Mouse (Mus musculus): ENCODE measurements at regions not wholly inside any gene's neighbourhood (a gene's known extent, or its start where the extent isn't known, plus 50 kb on each side); places are given as distances from the start of the nearest gene placed in this dataset.

- peak; percentile 48 for DNase-seq
Observed at GRCm38 (mm10) chr12:109958357-109959085, 320.3 kb upstream of the Dio3 start.

- no peak for DNase-seq
Observed at GRCm38 (mm10) chr12:109966776-109967175, 312.1 kb upstream of the Dio3 start.

DNA sequence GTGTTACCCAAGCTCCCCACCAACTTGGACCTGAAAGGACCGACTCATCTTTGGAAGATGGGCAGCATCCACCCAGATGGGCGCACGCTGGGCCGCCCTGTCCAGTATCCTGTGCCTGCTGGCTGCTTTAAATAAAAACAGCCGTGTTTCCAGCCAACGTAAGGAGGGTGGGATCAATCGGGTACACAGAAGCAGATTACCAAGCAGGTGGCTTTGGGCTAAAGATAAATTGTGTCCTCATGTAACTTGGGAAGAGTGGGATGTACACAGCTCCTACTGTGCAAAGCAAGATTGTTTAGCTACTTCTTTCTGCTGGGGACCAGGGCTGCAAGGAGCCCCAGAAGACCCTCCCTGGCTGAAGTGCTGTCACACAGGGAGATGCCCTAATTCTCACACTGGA, 310.6 kb upstream of the Dio3 start:
- DNase-seq: no peak

DNA sequence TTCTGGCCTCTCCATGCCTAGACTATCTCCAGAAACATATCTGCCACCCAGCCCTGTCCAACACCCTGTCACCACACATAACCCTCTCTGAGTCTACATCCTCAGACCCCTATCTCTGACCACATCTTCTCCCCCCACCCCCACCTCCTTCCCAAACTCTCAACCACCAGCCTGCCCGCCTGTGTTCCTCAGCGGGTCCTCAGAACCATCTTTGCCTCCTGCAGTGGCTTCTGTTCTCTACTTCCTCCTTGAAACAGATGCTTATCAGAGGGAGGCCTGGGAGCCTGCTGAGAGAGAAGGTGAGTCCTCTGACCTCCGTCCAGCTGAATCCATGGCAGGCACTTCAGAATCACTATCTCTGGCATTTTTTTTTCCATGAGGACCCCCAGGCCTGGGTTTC, 307.4 kb upstream of the Dio3 start:
- DNase-seq: no peak

DNA sequence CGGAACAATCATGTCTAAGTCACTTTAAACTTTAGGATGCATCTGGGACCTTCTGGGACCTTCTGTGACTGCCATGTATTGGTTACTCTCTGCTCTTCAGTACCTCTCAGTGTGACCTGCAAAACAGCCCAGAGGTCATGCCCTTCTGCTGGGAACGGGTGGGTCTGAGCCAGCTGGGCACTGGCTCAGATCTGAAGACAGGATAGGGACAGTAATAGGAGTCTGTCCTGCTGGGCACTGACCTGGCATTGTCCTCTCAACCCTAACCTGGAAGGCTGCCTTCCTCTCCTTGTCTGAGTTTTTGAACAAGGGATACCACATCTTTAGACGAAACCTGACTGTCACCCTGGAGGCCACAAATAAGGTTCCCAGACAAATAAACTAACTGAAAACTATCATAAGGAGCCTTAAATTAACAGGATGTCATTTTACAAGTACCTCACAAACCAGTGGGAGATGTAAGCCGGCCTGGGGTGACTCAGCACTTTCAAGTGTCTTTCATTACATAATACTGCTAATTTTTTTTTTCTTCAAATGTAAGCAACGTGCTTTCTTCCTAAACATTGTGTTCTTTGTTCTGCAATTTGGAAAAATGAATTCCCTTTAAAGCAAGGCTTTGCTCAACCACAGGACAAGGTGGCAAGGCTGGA, 306.4 kb upstream of the Dio3 start:
- no peak for DNase-seq

GRCm38 (mm10) chr12:109973598-109973997, 305.3 kb upstream of the Dio3 start:
- no peak for DNase-seq

- no peak for DNase-seq
Observed at GRCm38 (mm10) chr12:109975176-109975972, 303.5 kb upstream of the Dio3 start.

GRCm38 (mm10) chr12:109984651-109985050, 294.2 kb upstream of the Dio3 start:
- no peak for DNase-seq

DNA sequence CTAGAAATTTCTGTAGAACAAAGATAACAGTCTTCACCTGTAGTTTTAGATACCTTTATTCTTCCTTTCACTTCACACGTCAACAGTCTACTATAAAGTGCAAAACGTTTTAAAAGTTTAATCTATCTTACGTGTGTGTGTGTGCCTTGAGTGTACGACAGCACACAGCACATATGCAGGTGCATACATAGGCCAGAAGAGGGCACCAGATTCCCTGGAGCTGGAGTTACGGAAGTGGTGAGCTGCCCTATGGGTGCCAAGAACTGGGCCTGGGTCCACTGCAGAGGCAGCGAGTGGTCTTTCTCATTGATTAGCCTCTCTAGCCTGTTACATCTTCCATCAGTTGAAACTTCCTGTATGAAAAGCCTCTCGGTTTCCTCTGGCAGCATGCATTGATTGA, 285.5 kb upstream of the Dio3 start:
- DNase-seq: no peak

GRCm38 (mm10) chr12:110002717-110003116, 276.2 kb upstream of the Dio3 start:
- DNase-seq: no peak

GRCm38 (mm10) chr12:110009136-110009535, 269.7 kb upstream of the Dio3 start:
- DNase-seq: no peak

DNA sequence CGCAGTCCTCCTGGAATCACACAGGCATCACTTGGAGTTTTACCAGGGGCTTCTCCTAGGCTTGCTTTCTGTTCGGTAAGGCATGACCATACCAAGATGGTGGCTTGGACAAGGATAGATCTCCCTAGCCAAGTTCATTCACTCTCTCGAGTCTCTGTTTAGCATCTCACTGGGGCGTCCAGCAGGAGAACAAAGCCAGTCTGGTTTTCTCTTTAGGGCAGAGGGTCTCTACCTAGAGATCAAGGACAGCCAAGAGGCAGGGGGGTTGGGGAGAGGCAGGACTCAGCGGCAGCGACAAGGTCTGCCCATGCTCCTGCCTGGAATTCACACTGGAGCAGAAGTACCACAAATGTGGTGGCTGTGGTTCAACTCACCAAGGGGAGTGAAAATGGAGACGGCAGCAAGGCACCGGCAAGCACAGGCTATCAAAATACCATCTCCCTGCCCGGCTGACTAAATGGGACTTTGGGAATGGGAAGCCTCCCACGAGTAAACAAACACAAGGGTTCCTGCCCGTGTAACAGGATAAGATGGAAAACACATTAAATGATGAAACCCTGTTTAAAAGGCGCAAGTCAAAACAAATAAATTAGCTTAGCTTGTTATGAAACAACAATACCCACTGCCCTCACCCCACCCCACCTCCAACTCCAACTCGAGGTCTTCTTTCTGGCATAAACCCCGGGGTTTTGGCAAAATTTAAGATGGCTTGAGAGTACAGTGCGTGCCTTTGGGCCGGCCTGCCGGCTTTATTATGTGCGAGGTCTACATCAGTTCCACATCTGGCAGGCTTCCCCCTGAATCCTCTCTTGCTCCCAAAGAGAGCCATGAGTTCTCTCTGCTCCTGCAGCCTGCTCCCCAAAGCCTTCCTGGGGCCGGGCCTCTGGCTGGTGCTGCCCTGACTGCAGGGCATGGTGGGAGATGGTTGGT, 258.1 kb upstream of the Dio3 start:
- no peak for DNase-seq

- DNase-seq: no peak
Observed at GRCm38 (mm10) chr12:110021690-110022089, 257.2 kb upstream of the Dio3 start.

GRCm38 (mm10) chr12:110022631-110023030, 256.2 kb upstream of the Dio3 start:
- no peak for DNase-seq

DNA sequence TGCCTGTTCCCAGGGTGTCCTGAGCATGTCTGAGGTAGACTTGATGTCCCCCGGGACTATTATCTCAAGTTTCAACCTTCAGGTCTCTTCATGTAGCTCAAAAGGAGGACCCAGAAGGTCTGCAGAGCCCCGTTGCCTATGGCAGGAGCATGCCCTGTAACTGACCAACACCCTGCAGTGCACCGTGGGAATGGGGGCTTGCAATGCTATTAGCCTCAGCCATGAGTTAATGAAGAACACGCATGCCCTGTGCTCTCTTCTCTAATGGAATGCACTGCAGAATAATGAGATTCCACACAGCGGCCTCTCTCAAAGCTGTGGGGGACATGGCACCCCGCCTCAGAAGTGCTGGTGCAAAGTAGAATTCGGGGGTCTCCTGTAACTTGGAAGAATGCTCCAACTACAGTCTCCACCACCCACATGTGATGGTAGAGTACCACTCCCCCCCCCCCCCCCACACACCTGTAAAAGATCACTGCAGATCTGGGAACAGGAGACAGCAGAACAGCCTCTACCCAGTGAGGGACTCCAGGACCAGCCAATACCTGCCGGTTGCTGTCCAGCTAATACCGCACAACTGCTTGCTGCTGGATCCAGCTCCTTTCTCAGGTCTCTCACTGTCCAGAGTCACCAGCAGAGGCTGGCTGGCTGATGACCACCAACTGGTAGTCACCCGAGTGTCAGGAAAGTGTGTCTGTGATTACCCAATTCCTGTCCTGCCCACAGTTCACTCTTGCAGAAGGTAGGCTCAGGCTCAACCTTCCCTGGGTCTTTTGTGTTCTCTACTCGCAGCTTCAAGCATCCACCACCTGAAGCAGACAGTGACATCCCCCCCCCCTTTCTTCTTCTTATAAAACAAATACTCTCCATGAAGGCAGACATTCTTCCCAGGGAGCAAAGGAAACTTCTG, 255.4 kb upstream of the Dio3 start:
- no peak for DNase-seq

- DNase-seq: no peak
Observed at GRCm38 (mm10) chr12:110024295-110024694, 254.6 kb upstream of the Dio3 start.

GRCm38 (mm10) chr12:110025171-110025570, 253.7 kb upstream of the Dio3 start:
- no peak for DNase-seq

GRCm38 (mm10) chr12:110026033-110026750, 252.7 kb upstream of the Dio3 start:
- no peak for DNase-seq

DNA sequence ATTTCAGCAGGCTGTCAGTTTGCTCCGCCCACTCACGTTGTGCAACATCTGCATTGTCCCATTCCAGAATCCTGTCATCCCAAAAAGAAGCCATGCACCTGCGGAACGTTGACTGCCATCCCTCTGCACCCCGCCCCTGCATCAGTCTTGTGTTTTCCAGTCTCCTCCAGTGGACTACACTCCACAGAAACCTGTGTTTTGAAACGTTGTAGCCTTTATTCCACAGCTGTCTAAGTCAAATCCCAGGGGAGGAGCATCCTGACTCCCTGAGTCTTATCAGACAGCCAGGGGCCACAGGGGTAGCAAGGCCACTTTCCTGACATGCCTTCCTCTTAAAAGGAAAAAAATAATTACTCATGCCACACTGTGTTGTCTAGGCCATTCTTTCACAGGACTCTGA, 251.5 kb upstream of the Dio3 start:
- DNase-seq: no peak

- DNase-seq: no peak
Observed at GRCm38 (mm10) chr12:110027976-110028375, 250.9 kb upstream of the Dio3 start.

DNA sequence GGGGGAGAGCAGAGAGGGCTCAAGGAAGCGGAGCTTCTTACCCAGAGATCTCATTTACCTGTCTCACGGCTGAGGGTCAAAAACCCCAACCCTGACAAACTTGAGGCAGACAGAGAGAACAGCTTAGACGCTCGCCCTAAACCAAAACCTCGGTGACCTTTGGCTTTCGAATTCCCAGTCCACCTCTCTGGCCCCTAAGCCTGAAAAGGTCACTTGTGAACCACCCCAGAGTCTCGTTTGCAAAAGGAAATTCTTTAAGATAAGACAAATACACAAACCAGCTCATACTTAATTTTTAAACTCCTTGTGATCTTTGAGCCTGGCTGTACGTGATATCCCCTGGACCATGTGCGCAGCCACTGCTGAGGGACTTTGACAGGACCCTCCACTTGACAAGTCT, 250.2 kb upstream of the Dio3 start:
- DNase-seq: no peak

Data from thymus, postnatal 14 days (tissue).